Mouse (Mus musculus) liver, embryonic 16.5 days (tissue): ENCODE measurements around the gene Ctbp2. TPM values are rescaled to one million over a fixed set of nuclear protein-coding genes. Genes with fewer than 3 reads are reported as not detected.

Experiments used
- ATAC-seq: fragments of 200-750 bp; cut with Nextera tagmentation; 2 replicates; pipeline ENCODE4 v1.8.0; 2017; ENCODE audit warnings: low read depth, mild to moderate bottlenecking, moderate number of reproducible peaks, moderate library complexity
- H3K27ac ChIP-seq: fragments of 300-500 bp; sonication (generic); 2 replicates; pipeline ENCODE4 v1.5.1; 2014; ENCODE audit warnings: mild to moderate bottlenecking, low read length
- H3K27me3 ChIP-seq: fragments of 300-500 bp; sonication (generic); 2 replicates; pipeline ENCODE4 v1.6.1; 2014; ENCODE audit warnings: low read depth, low read length, mixed read lengths; ENCODE audit not compliant: control insufficient read depth, insufficient read depth
- H3K36me3 ChIP-seq: fragments of 300-500 bp; sonication (generic); 2 replicates; pipeline ENCODE4 v1.6.1; 2014; ENCODE audit warnings: mild to moderate bottlenecking; ENCODE audit not compliant: control insufficient read depth, insufficient read depth
- H3K4me1 ChIP-seq: fragments of 300-500 bp; sonication (generic); 2 replicates; pipeline ENCODE4 v1.6.1; 2014; ENCODE audit warnings: low read depth, low read length, mixed read lengths; ENCODE audit not compliant: control insufficient read depth
- H3K4me2 ChIP-seq: fragments of 300-500 bp; sonication (generic); 2 replicates; pipeline ENCODE4 v1.6.1; 2014; ENCODE audit warnings: low read depth, low read length, mixed read lengths
- H3K4me3 ChIP-seq: fragments of 300-500 bp; sonication (generic); 2 replicates; pipeline ENCODE4 v1.5.1; 2014; ENCODE audit warnings: low read depth, mild to moderate bottlenecking, low read length
- H3K9ac ChIP-seq: fragments of 300-500 bp; sonication (generic); 2 replicates; pipeline ENCODE4 v1.6.1; 2014; ENCODE audit warnings: low read depth, low read length
- H3K9me3 ChIP-seq: fragments of 300-500 bp; sonication (generic); replicated peaks from 2 replicates; pipeline ENCODE4 v1.6.1; 2016; ENCODE audit warnings: low read length; ENCODE audit not compliant: control insufficient read depth
- WGBS: fragments of 180-500 bp; shearing (Covaris S2); extraction: QIAGEN DNeasy Blood & Tissue Kit; methylation state at CpG from one replicate; pipeline ENCODE4 v1.1.7; 2014; ENCODE audit not compliant: insufficient replicate concordance; 5-methylcytosine and 5-hydroxymethylcytosine counted together
- polyA plus RNA-seq: library from polyadenylated mRNA; unstranded; fragments of >200 nt; fragmentation: Nextera tagmentation; extraction: Ambion mirVana; gene quantifications from 2 replicates; pipeline ENCODE4 v1.2.1, GENCODE M21; 2015

The Ctbp2 gene
- polyA plus RNA-seq, 1 experiment from 2014 or later: 6.8 TPM

GRCm38 (mm10) chr7:133011611-133012010 lies 112.5 kb downstream of the Ctbp2 start:
- Histone ChIP-seq H3K4me1 (no peaks in the 10 kb centered on the region; the same call in 1 of the 2 replicates), H3K9me3 (no peaks in the 10 kb centered on the region), H3K27me3 (no peaks in the 10 kb centered on the region), H3K27ac (no peak overlapping the region), H3K36me3 (no peaks in the 10 kb centered on the region), H3K4me2 (no peak overlapping the region), H3K4me3 (no peak overlapping the region), H3K9ac (no peak overlapping the region)
- no peak for ATAC-seq
- 45% methylated on average over 4 of the region's 4 CpGs for WGBS

- H3K27ac ChIP-seq: no peak overlapping the region
- no peak for ATAC-seq
- H3K27me3 ChIP-seq: no peaks in the 10 kb centered on the region
- WGBS: 60% methylated on average over 5 of the region's 5 CpGs
- no peak overlapping the region for H3K4me3 ChIP-seq
- H3K4me2 ChIP-seq: no peak overlapping the region
- no peaks in the 10 kb centered on the region for H3K9me3 ChIP-seq
- no peaks in the 10 kb centered on the region; the same call in 1 of the 2 replicates for H3K4me1 ChIP-seq
- H3K36me3 ChIP-seq: no peaks in the 10 kb centered on the region
- no peak overlapping the region for H3K9ac ChIP-seq
Observed at GRCm38 (mm10) chr7:133011191-133011590, 113.0 kb downstream of the Ctbp2 start.

- Histone ChIP-seq H3K4me2 (no peak overlapping the region), H3K4me3 (no peak overlapping the region), H3K9me3 (no peaks in the 10 kb centered on the region), H3K9ac (no peak overlapping the region), H3K4me1 (no peaks in the 10 kb centered on the region; the same call in 1 of the 2 replicates), H3K27me3 (no peaks in the 10 kb centered on the region), H3K27ac (no peak overlapping the region), H3K36me3 (no peaks in the 10 kb centered on the region)
- 69% methylated on average over 3 of the region's 3 CpGs for WGBS
- ATAC-seq: no peak
Observed at GRCm38 (mm10) chr7:133010477-133010876, 113.7 kb downstream of the Ctbp2 start.

- H3K9me3 ChIP-seq: no peaks in the 10 kb centered on the region
- H3K4me2 ChIP-seq: no peak overlapping the region
- H3K9ac ChIP-seq: no peak overlapping the region
- no peaks in the 10 kb centered on the region for H3K27me3 ChIP-seq
- H3K4me3 ChIP-seq: no peak overlapping the region
- 59% methylated on average over 8 of the region's 8 CpGs for WGBS
- H3K4me1 ChIP-seq: no peaks in the 10 kb centered on the region; the same call in 1 of the 2 replicates
- H3K27ac ChIP-seq: no peak overlapping the region
- no peak for ATAC-seq
- H3K36me3 ChIP-seq: no peaks in the 10 kb centered on the region
Observed at GRCm38 (mm10) chr7:133009676-133010075, 114.5 kb downstream of the Ctbp2 start.

- Histone ChIP-seq H3K36me3 (no peaks in the 10 kb centered on the region), H3K4me3 (no peak overlapping the region), H3K27ac (no peak overlapping the region), H3K4me1 (no peaks in the 10 kb centered on the region; the same call in 1 of the 2 replicates), H3K9me3 (no peaks in the 10 kb centered on the region), H3K27me3 (no peaks in the 10 kb centered on the region), H3K4me2 (no peak overlapping the region), H3K9ac (no peak overlapping the region)
- no peak for ATAC-seq
- WGBS: 74% methylated on average over 4 of the region's 4 CpGs
Observed at GRCm38 (mm10) chr7:133008663-133009062, 115.5 kb downstream of the Ctbp2 start.

- WGBS: 57% methylated on average over 11 of the region's 11 CpGs
- no peak overlapping the region for H3K4me3 ChIP-seq
- no peak overlapping the region for H3K9ac ChIP-seq
- no peaks in the 10 kb centered on the region for H3K9me3 ChIP-seq
- no peaks in the 10 kb centered on the region for H3K27me3 ChIP-seq
- no peaks in the 10 kb centered on the region for H3K36me3 ChIP-seq
- H3K4me1 ChIP-seq: no peaks in the 10 kb centered on the region; the same call in 1 of the 2 replicates
- no peak overlapping the region for H3K4me2 ChIP-seq
- ATAC-seq: no peak
- no peak overlapping the region for H3K27ac ChIP-seq
Observed at GRCm38 (mm10) chr7:133007343-133007742, 116.8 kb downstream of the Ctbp2 start.

- Histone ChIP-seq H3K27ac (no peak overlapping the region), H3K27me3 (no peaks in the 10 kb centered on the region), H3K4me2 (no peak overlapping the region), H3K4me3 (no peak overlapping the region), H3K9ac (no peak overlapping the region), H3K36me3 (no peaks in the 10 kb centered on the region), H3K4me1 (no peaks in the 10 kb centered on the region; the same call in 1 of the 2 replicates), H3K9me3 (no peaks in the 10 kb centered on the region)
- WGBS: 70% methylated on average over 7 of the region's 7 CpGs
- no peak for ATAC-seq
Observed at GRCm38 (mm10) chr7:133005772-133006171, 118.4 kb downstream of the Ctbp2 start.

- H3K36me3 ChIP-seq: no peaks in the 10 kb centered on the region
- 6% methylated on average over 3 of the region's 3 CpGs for WGBS
- no peak overlapping the region for H3K4me2 ChIP-seq
- H3K27me3 ChIP-seq: no peaks in the 10 kb centered on the region
- no peak overlapping the region for H3K4me3 ChIP-seq
- H3K9me3 ChIP-seq: no peaks in the 10 kb centered on the region
- no peak overlapping the region for H3K9ac ChIP-seq
- ATAC-seq: peak; percentile 59; the same call in 1 of the 2 replicates
- H3K27ac ChIP-seq: no peak overlapping the region
- H3K4me1 ChIP-seq: no peaks in the 10 kb centered on the region; the same call in 1 of the 2 replicates
Observed at GRCm38 (mm10) chr7:133003421-133003820, 120.7 kb downstream of the Ctbp2 start.

- no peaks in the 10 kb centered on the region; the same call in 1 of the 2 replicates for H3K4me1 ChIP-seq
- H3K9me3 ChIP-seq: no peaks in the 10 kb centered on the region
- no peak overlapping the region for H3K4me3 ChIP-seq
- no peak overlapping the region for H3K4me2 ChIP-seq
- no peak overlapping the region for H3K27ac ChIP-seq
- no peaks in the 10 kb centered on the region for H3K36me3 ChIP-seq
- no peak overlapping the region for H3K9ac ChIP-seq
- 81% methylated on average over 6 of the region's 6 CpGs for WGBS
- H3K27me3 ChIP-seq: no peaks in the 10 kb centered on the region
- no peak for ATAC-seq
Observed at GRCm38 (mm10) chr7:133002271-133002670, 121.9 kb downstream of the Ctbp2 start.
